Mouse (Mus musculus) left cerebral cortex, postnatal 25 days (tissue): ENCODE data around the gene Sycp2l. TPM values are rescaled to one million over a fixed set of nuclear protein-coding genes. Genes with fewer than 3 reads are reported as not detected.
"Not testable (repeated sequence)": the region's sequence is repeated elsewhere in the genome, so short reads cannot be mapped to it uniquely, and the experiment has no call there.

ENCODE experiments used
- DNase-seq, 2 experiments: peaks; one replicate each; pipeline ENCODE4 v3.0.0; 2022; ENCODE audit warnings: low spot score in 2 of 2, mixed read lengths in 1 of 2
- intact Hi-C: fragments of 180-260 bp; cut with DNase I; formaldehyde crosslinking; loops from one replicate; pipeline ENCODE4 v1.15.1; 2025
- total RNA-seq, 2 experiments: library from RNA; stranded (reverse); gene quantifications; 2 replicates each; pipeline ENCODE4 v1.2.3; 2021

Gene Sycp2l
- total RNA-seq, 2 experiments from 2014 or later = 0.18 to 0.46 TPM

GRCm38 (mm10) chr13:41119152-41119945, 5.2 kb downstream of the Sycp2l start:
- peak in 1 of 2 experiments; percentile 5 for DNase-seq
- intact Hi-C loops = no loop called here

GRCm38 (mm10) chr13:41123666-41124225, 9.6 kb downstream of the Sycp2l start:
- no peak for DNase-seq
- intact Hi-C loops = no loop called here

GRCm38 (mm10) chr13:41128326-41128725, 14.2 kb downstream of the Sycp2l start:
- DNase-seq = no peak
- intact Hi-C loops = no loop called here

- peak; percentile 31 to 71 for DNase-seq
- intact Hi-C loops = no loop called here
Measured at GRCm38 (mm10) chr13:41129061-41129460, 15.0 kb downstream of the Sycp2l start.

GRCm38 (mm10) chr13:41134901-41135300, 20.8 kb downstream of the Sycp2l start:
- intact Hi-C loops = no loop called here
- DNase-seq = peak; percentile 46 to 52

GRCm38 (mm10) chr13:41145433-41145970, 31.4 kb downstream of the Sycp2l start:
- intact Hi-C loops = no loop called here
- DNase-seq = no peak

- DNase-seq = peak; percentile 58 to 77
- intact Hi-C loops = loop anchor here (1.0 kb wide), 1 partner anchor 92 kb away; no protein-coding TSS in a partner anchor
Measured at GRCm38 (mm10) chr13:41146271-41146670, 32.2 kb downstream of the Sycp2l start.

GRCm38 (mm10) chr13:41153146-41153545, 39.0 kb downstream of the Sycp2l start:
- intact Hi-C loops = loop anchor here (10.0 kb wide), 1 partner anchor 368 kb away; no protein-coding TSS in a partner anchor
- DNase-seq = no peak

GRCm38 (mm10) chr13:41158426-41158825, 44.3 kb downstream of the Sycp2l start:
- peak in 1 of 2 experiments; percentile 3 for DNase-seq
- intact Hi-C loops = loop anchor here (10.0 kb wide), 1 partner anchor 374 kb away; no protein-coding TSS in a partner anchor

GRCm38 (mm10) chr13:41187886-41188285, 73.8 kb downstream of the Sycp2l start:
- intact Hi-C loops = no loop called here
- no peak for DNase-seq

- no peak for DNase-seq
- intact Hi-C loops = no loop called here
Measured at GRCm38 (mm10) chr13:41195640-41196333, 81.7 kb downstream of the Sycp2l start.

GRCm38 (mm10) chr13:41200861-41201260, 86.8 kb downstream of the Sycp2l start:
- intact Hi-C loops = no loop called here
- peak; percentile 7 to 41 for DNase-seq

GRCm38 (mm10) chr13:41203289-41203688, 89.2 kb downstream of the Sycp2l start:
- peak; percentile 12 to 25 for DNase-seq
- intact Hi-C loops = no loop called here

GRCm38 (mm10) chr13:41203691-41204090, 89.6 kb downstream of the Sycp2l start:
- intact Hi-C loops = no loop called here
- no peak for DNase-seq

- DNase-seq, intact Hi-C loops: not testable (repeated sequence)
Measured at GRCm38 (mm10) chr13:41205568-41205967, 91.5 kb downstream of the Sycp2l start.

GRCm38 (mm10) chr13:41206241-41206640, 92.1 kb downstream of the Sycp2l start:
- DNase-seq = peak; percentile 14 to 72
- intact Hi-C loops = no loop called here

GRCm38 (mm10) chr13:41211276-41211675, 97.2 kb downstream of the Sycp2l start:
- DNase-seq = no peak
- intact Hi-C loops = no loop called here

- intact Hi-C loops = no loop called here
- DNase-seq = no peak
Measured at GRCm38 (mm10) chr13:41212558-41213322, 98.6 kb downstream of the Sycp2l start.

- DNase-seq = no peak
- intact Hi-C loops = no loop called here
Measured at GRCm38 (mm10) chr13:41215669-41216068, 101.6 kb downstream of the Sycp2l start.
